Mouse (Mus musculus) liver, embryonic 14.5 days (tissue): ENCODE data around the gene Gramd4.

Experiments used
- CTCF ChIP-seq: IDR thresholded peaks from 2 replicates; pipeline ENCODE4 v1.5.1; 2016; ENCODE audit warnings: antibody characterized with exemption, low read depth, control low read depth
- EP300 ChIP-seq: IDR thresholded peaks from 2 replicates; pipeline ENCODE4 v1.6.1; 2016; ENCODE audit warnings: antibody characterized with exemption, low read depth

DNA sequence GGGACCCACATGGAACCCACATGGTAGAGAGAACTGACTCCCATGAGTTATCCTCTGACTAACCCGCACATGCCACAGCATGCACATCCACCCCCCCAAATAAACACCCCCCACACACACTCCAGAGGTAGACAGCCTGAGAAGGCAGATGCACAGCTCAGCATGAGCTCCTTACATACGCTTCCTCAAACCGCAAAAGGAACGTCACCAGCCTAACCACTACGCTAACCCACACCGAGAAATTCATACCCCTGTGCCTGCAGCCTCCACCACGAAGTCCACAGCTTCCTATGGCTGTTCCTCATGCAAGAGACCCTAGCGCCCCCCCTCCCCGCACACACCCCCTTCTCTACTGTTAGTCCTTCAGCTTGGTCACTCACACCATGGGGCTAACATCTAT, 35.5 kb upstream of the Gramd4 start:
- TF ChIP-seq CTCF (no peak), EP300 (no peak)
